Mouse (Mus musculus): ENCODE measurements around the gene Hs3st3a1.

Hs3st3a1 gene

DNA sequence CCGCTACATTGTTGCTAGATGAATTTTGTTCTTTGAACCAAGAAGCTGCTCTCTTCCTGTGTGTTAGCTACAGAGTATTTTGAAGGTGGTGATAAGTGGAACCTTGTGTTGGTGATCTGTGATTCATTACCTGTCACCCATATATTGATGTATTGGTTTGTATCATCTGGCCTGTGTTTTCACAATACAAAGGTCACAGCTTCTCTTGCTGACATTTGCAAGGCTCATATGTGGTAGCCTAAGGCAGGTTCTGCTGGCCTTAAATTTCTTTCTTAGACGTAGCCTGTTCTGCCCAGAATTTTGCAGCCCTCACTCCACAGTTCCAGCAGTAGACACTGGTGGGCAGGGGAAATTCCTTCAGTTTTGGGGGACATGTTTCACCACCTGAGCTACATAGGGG, 125.3 kb downstream of the Hs3st3a1 start:
- no peak for DNase-seq

DNA sequence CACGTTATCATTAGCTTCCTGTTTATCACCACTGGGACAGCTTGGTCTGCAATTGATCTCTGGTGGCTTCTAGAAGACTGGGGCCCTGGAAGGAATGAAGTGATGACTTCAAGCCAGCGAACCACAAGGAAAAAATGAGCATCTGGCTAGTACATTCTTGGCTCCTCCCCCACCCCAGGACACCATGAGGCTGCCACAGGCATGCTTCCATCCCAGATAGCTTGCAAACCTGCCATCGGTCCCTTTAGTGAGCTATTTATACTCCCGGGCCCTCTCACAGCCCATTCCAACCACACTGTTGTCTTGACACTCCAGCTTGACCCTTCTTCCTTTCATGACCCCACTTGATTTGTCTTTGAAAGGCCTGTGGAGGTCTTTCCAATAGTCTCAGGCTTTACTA, 127.6 kb downstream of the Hs3st3a1 start:
- DNase-seq: no peak

Data from kidney, adult 18-20 months (tissue).